Mouse (Mus musculus) erythroblast, embryonic 14.5 days (primary cell): Measurements from ENCODE around the gene 1700030J22Rik.

ENCODE experiments used
- GATA1 ChIP-seq: IDR thresholded peaks from 2 replicates; pipeline ENCODE4 v1.6.1; 2012; ENCODE audit warnings: low read length, inconsistent platforms, mixed read lengths
- TAL1 ChIP-seq: IDR thresholded peaks from 3 replicates; pipeline ENCODE4 v1.6.1; 2012; ENCODE audit warnings: low read length, inconsistent platforms, mixed read lengths

GRCm38 (mm10) chr8:116947589-116947988 lies 31.2 kb downstream of the 1700030J22Rik start:
- TF ChIP-seq TAL1 (no peak), GATA1 (no peak)
